Mouse (Mus musculus) 3134 (cell line): ENCODE measurements around the gene Gm14632.
"Not testable (repeated sequence)": the region's sequence is repeated elsewhere in the genome, so short reads cannot be mapped to it uniquely, and the experiment has no call there.

ENCODE experiments used
- DNase-seq: peaks from one replicate; pipeline ENCODE4 v3.0.0-alpha.2; 2011; ENCODE audit warnings: low spot score; ENCODE audit not compliant: insufficient read length; ENCODE audit errors: extremely low read depth

Gene Gm14632

GRCm38 (mm10) chrX:30329472-30329871 is at the start of gene Gm14632:
Gene Gm14632 (plus strand): TSS chrX:30329772.
- DNase-seq = not testable (repeated sequence)
